Mouse (Mus musculus) CH12.LX (cell line): ENCODE results near the gene Thap8. TPM values are rescaled to one million over a fixed set of nuclear protein-coding genes. Genes with fewer than 3 reads are reported as not detected.

ENCODE experiments used
- DNase-seq: peaks from one replicate; pipeline ENCODE4 v3.0.0-alpha.2; 2013; ENCODE audit errors: extremely low read depth
- H3K27ac ChIP-seq: 2 replicates; pipeline ENCODE4 v1.5.1; 2012; ENCODE audit warnings: low read depth, mild to moderate bottlenecking, control low read depth, moderate library complexity; ENCODE audit not compliant: insufficient read depth
- H3K27me3 ChIP-seq: replicated peaks from 2 replicates; pipeline ENCODE3; 2012; ENCODE audit warnings: inconsistent platforms
- H3K36me3 ChIP-seq, 2 experiments: replicated peaks in 1 of 2; 2 replicates each; pipeline versions ENCODE3 to v1.6.1; 2012; ENCODE audit warnings: inconsistent platforms in 1 of 2, low read length in 1 of 2, mild to moderate bottlenecking in 1 of 2, mixed read lengths in 1 of 2, moderate library complexity in 1 of 2; ENCODE audit not compliant: control insufficient read depth in 1 of 2, insufficient read depth in 1 of 2
- H3K4me1 ChIP-seq, 2 experiments: 2 replicates each; pipeline ENCODE4 v1.6.1; 2012; ENCODE audit warnings: inconsistent platforms in 1 of 2, moderate library complexity in 1 of 2; ENCODE audit not compliant: insufficient read depth in 2 of 2, control insufficient read depth in 1 of 2
- H3K4me2 ChIP-seq: 2 replicates; pipeline ENCODE4 v1.6.1; 2012; ENCODE audit warnings: low read depth, mild to moderate bottlenecking, control low read depth; ENCODE audit not compliant: poor library complexity, insufficient read depth, severe bottlenecking
- H3K4me3 ChIP-seq, 3 experiments: fragments of 150-350 bp in 1 of 3; sonication (generic) in 1 of 3; replicated peaks in 1 of 3; 2 replicates each; pipeline versions ENCODE3 to v1.5.1; 2011 to 2012; ENCODE audit warnings: low read depth in 2 of 3, low read length in 2 of 3, mild to moderate bottlenecking in 2 of 3, moderate library complexity in 2 of 3, control low read depth in 1 of 3, improper control_type of control experiment in 1 of 3, inconsistent platforms in 1 of 3, mixed read lengths in 1 of 3; ENCODE audit not compliant: poor library complexity in 1 of 3
- H3K79me2 ChIP-seq: replicated peaks from 2 replicates; pipeline ENCODE4 v1.6.1; 2012; ENCODE audit warnings: mild to moderate bottlenecking, moderate library complexity; ENCODE audit not compliant: control insufficient read depth, poor library complexity, insufficient read depth, severe bottlenecking; ENCODE audit errors: extremely low read depth
- H3K9ac ChIP-seq: 2 replicates; pipeline ENCODE4 v1.6.1; 2012; ENCODE audit warnings: low read depth, mild to moderate bottlenecking, control low read depth, moderate library complexity; ENCODE audit not compliant: insufficient read depth
- H3K9me3 ChIP-seq: replicated peaks from 2 replicates; pipeline ENCODE3; 2012; ENCODE audit warnings: low read length, inconsistent platforms, mixed read lengths
- BHLHE40 ChIP-seq: IDR thresholded peaks from 2 replicates; pipeline ENCODE4 v1.6.1; 2011; ENCODE audit warnings: mild to moderate bottlenecking, low read depth, low read length, improper control_type of control experiment
- CTCF ChIP-seq, 2 experiments: IDR thresholded peaks in 1 of 2; conservative IDR thresholded peaks in 1 of 2; 2 replicates each; pipeline ENCODE4 v1.5.1; 2011 to 2012; ENCODE audit warnings: low read depth in 2 of 2, low read length in 2 of 2, improper control_type of control experiment in 1 of 2, inconsistent platforms in 1 of 2, mild to moderate bottlenecking in 1 of 2, moderate library complexity in 1 of 2
- E2F4 ChIP-seq: IDR thresholded peaks from 2 replicates; pipeline ENCODE4 v1.6.1; 2011; ENCODE audit warnings: low read depth, low read length, improper control_type of control experiment; ENCODE audit not compliant: insufficient replicate concordance
- ELF1 ChIP-seq: IDR thresholded peaks from 2 replicates; pipeline ENCODE4 v1.6.1; 2014; ENCODE audit warnings: low read depth, mild to moderate bottlenecking, inconsistent platforms, low read length, improper control_type of control experiment
- ETS1 ChIP-seq: conservative IDR thresholded peaks from 2 replicates; pipeline ENCODE4 v1.6.1; 2012; ENCODE audit warnings: low read depth, mild to moderate bottlenecking, inconsistent platforms, low read length, improper control_type of control experiment, moderate library complexity
- IRF4 ChIP-seq: IDR thresholded peaks from 2 replicates; pipeline ENCODE4 v1.6.1; 2014; ENCODE audit warnings: low read depth, mild to moderate bottlenecking, inconsistent platforms, low read length, improper control_type of control experiment
- JUN ChIP-seq: IDR thresholded peaks from 2 replicates; pipeline ENCODE4 v1.6.1; 2011; ENCODE audit warnings: low read depth, mild to moderate bottlenecking, low read length, improper control_type of control experiment, moderate library complexity; ENCODE audit not compliant: insufficient read depth
- JUND ChIP-seq: conservative IDR thresholded peaks from 2 replicates; pipeline ENCODE4 v1.6.1; 2011; ENCODE audit warnings: low read depth, low read length, improper control_type of control experiment
- KAT2A ChIP-seq: IDR thresholded peaks from 2 replicates; pipeline ENCODE4 v1.6.1; 2012; ENCODE audit warnings: low read length, improper control_type of control experiment, inconsistent platforms; ENCODE audit not compliant: insufficient replicate concordance
- MAFK ChIP-seq: IDR thresholded peaks from 2 replicates; pipeline ENCODE4 v1.6.1; 2011; ENCODE audit warnings: low read length, improper control_type of control experiment; ENCODE audit not compliant: insufficient replicate concordance
- MAX ChIP-seq: IDR thresholded peaks from 2 replicates; pipeline ENCODE4 v1.6.1; 2011; ENCODE audit warnings: low read length, improper control_type of control experiment
- MAZ ChIP-seq: IDR thresholded peaks from 2 replicates; pipeline ENCODE4 v1.6.1; 2012; ENCODE audit warnings: low read depth, mild to moderate bottlenecking, inconsistent platforms, low read length, improper control_type of control experiment, moderate library complexity
- MXI1 ChIP-seq: IDR thresholded peaks from 2 replicates; pipeline ENCODE4 v1.6.1; 2011; ENCODE audit warnings: mild to moderate bottlenecking, low read depth, low read length, improper control_type of control experiment
- NELFE ChIP-seq: IDR thresholded peaks from 2 replicates; pipeline ENCODE4 v1.6.1; 2011; ENCODE audit warnings: low read depth, low read length, improper control_type of control experiment
- NRF1 ChIP-seq: IDR thresholded peaks from 2 replicates; pipeline ENCODE4 v1.6.1; 2014; ENCODE audit warnings: low read depth, mild to moderate bottlenecking, inconsistent platforms, low read length, improper control_type of control experiment, moderate library complexity
- PAX5 ChIP-seq: IDR thresholded peaks from 2 replicates; pipeline ENCODE4 v1.6.1; 2012; ENCODE audit warnings: low read length, inconsistent platforms, mixed read lengths
- POLR2A ChIP-seq: IDR thresholded peaks from 2 replicates; pipeline ENCODE4 v1.6.1; 2011; ENCODE audit warnings: low read depth, mild to moderate bottlenecking, improper control_type of control experiment, low read length
- POLR2AphosphoS2 ChIP-seq: IDR thresholded peaks from 2 replicates; pipeline ENCODE4 v1.6.1; 2011; ENCODE audit warnings: low read depth, low read length, improper control_type of control experiment
- RCOR1 ChIP-seq: conservative IDR thresholded peaks from 2 replicates; pipeline ENCODE4 v1.6.1; 2012; ENCODE audit warnings: low read depth, mild to moderate bottlenecking, inconsistent platforms, low read length, improper control_type of control experiment
- SMC3 ChIP-seq: IDR thresholded peaks from 2 replicates; pipeline ENCODE4 v1.6.1; 2011; ENCODE audit warnings: low read depth, low read length, improper control_type of control experiment
- TBP ChIP-seq: conservative IDR thresholded peaks from 2 replicates; pipeline ENCODE4 v1.6.1; 2011; ENCODE audit warnings: low read depth, low read length, improper control_type of control experiment
- UBTF ChIP-seq: IDR thresholded peaks from 2 replicates; pipeline ENCODE4 v1.6.1; 2012; ENCODE audit warnings: low read depth, mild to moderate bottlenecking, inconsistent platforms, low read length, improper control_type of control experiment, moderate library complexity
- USF1 ChIP-seq: IDR thresholded peaks from 2 replicates; pipeline ENCODE4 v1.6.1; 2014; ENCODE audit warnings: low read depth, mild to moderate bottlenecking, inconsistent platforms, low read length, improper control_type of control experiment
- USF2 ChIP-seq: conservative IDR thresholded peaks from 2 replicates; pipeline ENCODE4 v1.6.1; 2011; ENCODE audit warnings: low read depth, low read length, improper control_type of control experiment
- ZC3H11A ChIP-seq: IDR thresholded peaks from 2 replicates; pipeline ENCODE4 v1.6.1; 2012; ENCODE audit warnings: low read depth, mild to moderate bottlenecking, inconsistent platforms, low read length, improper control_type of control experiment
- ZKSCAN1 ChIP-seq: IDR thresholded peaks from 2 replicates; pipeline ENCODE4 v1.6.1; 2012; ENCODE audit warnings: low read depth, inconsistent platforms, low read length, improper control_type of control experiment, borderline replicate concordance
- ZMIZ1 ChIP-seq: IDR thresholded peaks from 2 replicates; pipeline ENCODE4 v1.6.1; 2012; ENCODE audit warnings: low read depth, mild to moderate bottlenecking, inconsistent platforms, low read length, improper control_type of control experiment
- dilution Hi-C: fragments of 300-500 bp; cut with MboI; formaldehyde crosslinking; loops from 2 replicates; pipeline ENCODE4 v1.14.3; 2020; ENCODE audit warnings: low sequenced_read_pairs; ENCODE audit not compliant: extremely low pct_unique_long_range_greater_than_20kb, extremely low pct_ligation_motif_present
- in situ Hi-C: fragments of 300-500 bp; cut with MboI; formaldehyde crosslinking; loops from 3 replicates; pipeline ENCODE4 v1.14.3; 2019; ENCODE audit warnings: low sequenced_read_pairs, low pct_ligation_motif_present, low pct_unique_long_range_greater_than_20kb, mixed read lengths
- polyA plus RNA-seq: library from polyadenylated mRNA; unstranded; fragments of >175 nt; gene quantifications from 2 replicates; pipeline ENCODE4 v1.2.1, GENCODE M21; 2012; ENCODE audit warnings: low read depth; ENCODE audit not compliant: insufficient read length
- total RNA-seq, 2 experiments: library from RNA; depleted of rRNA; stranded (reverse); fragments of 300-350 nt in 1 of 2; fragments of >200 nt in 1 of 2; gene quantifications; 2 replicates each; pipeline ENCODE4 v1.2.3; 2012 to 2014

Gene Thap8
- total and polyA plus RNA-seq, 3 experiments = 0.23 to 0.38 TPM; not detected in 1

- Histone ChIP-seq H3K27me3 (peaks cover 71% of the 10 kb centered on the region), H3K9me3 (no peaks in the 10 kb centered on the region), H3K79me2 (no peaks in the 10 kb centered on the region), H3K4me2 (no peak overlapping the region), H3K27ac (no peak overlapping the region), H3K9ac (no peak overlapping the region), H3K36me3 (no peaks in the 10 kb centered on the region), H3K4me3 (no peak overlapping the region), H3K4me1 (peaks cover 2 to 7% of the 10 kb centered on the region in 2 experiments; a peak in 2 of 4 replicates)
- TF ChIP-seq NRF1 = no peak
- TF ChIP-seq MAFK = no peak
- no peak for TF ChIP-seq ZKSCAN1
- TF ChIP-seq MAZ = no peak
- no peak for TF ChIP-seq BHLHE40
- TF ChIP-seq RCOR1 = no peak
- TF ChIP-seq MXI1 = no peak
- no peak for TF ChIP-seq JUN
- no peak for TF ChIP-seq POLR2AphosphoS2
- no peak for TF ChIP-seq SMC3
- in situ Hi-C loops = no loop called here
- DNase-seq = no peak
- dilution Hi-C loops = no loop called here
Observed at GRCm38 (mm10) chr7:30294296-30294695, 14.4 kb downstream of the Thap8 start.

- dilution Hi-C loops (no loop called here), in situ Hi-C loops (no loop called here)
- no peak overlapping the region for H3K4me3 ChIP-seq
- H3K36me3 ChIP-seq = no peaks in the 10 kb centered on the region
- H3K4me1 ChIP-seq = peaks cover 2 to 7% of the 10 kb centered on the region in 2 experiments; a peak in 2 of 4 replicates
- TF ChIP-seq ETS1 (no peak), JUND (no peak), UBTF (no peak), E2F4 (no peak), TBP (no peak), IRF4 (no peak), MAFK (no peak), MAX (no peak), USF1 (no peak), NELFE (no peak), NRF1 (no peak), CTCF (conservative IDR thresholded peaks at IDR 0.05 in 1 of 2, IDR thresholded peaks at IDR 0.05 in 1 of 2; ENCODE audit: low read depth in 2 of 2, low read length in 2 of 2) (no peak), ZC3H11A (no peak), USF2 (no peak), POLR2A (no peak), ZMIZ1 (no peak), ELF1 (no peak), KAT2A (no peak), SMC3 (no peak), PAX5 (no peak)
- H3K79me2 ChIP-seq = no peaks in the 10 kb centered on the region
- H3K9ac ChIP-seq = no peak overlapping the region
- no peak overlapping the region for H3K4me2 ChIP-seq
- no peak for DNase-seq
- H3K27me3 ChIP-seq = peaks cover 65% of the 10 kb centered on the region
- no peak overlapping the region for H3K27ac ChIP-seq
- no peaks in the 10 kb centered on the region for H3K9me3 ChIP-seq
Observed at GRCm38 (mm10) chr7:30295103-30295502, 15.2 kb downstream of the Thap8 start.
